Mouse (Mus musculus): ENCODE results near the gene 4921507P07Rik.
"Not testable (repeated sequence)": the region's sequence is repeated elsewhere in the genome, so short reads cannot be mapped to it uniquely, and the experiment has no call there.

The 4921507P07Rik gene

GRCm38 (mm10) chr6:50596301-50597211 is at the start of gene 4921507P07Rik:
4921507P07Rik (minus strand) TSS chr6:50596632.
- in situ Hi-C loops (cut with MseI, MboI): no loop called here

GRCm38 (mm10) chr6:50644701-50645100 is 48.3 kb upstream of the 4921507P07Rik start:
- in situ Hi-C loops (cut with MseI, MboI): no loop called here

- in situ Hi-C loops (cut with MseI, MboI): no loop called here
Observed at GRCm38 (mm10) chr6:50641898-50642297, 45.5 kb upstream of the 4921507P07Rik start.

- in situ Hi-C loops (cut with MseI, MboI): no loop called here
Observed at GRCm38 (mm10) chr6:50640377-50640776, 43.9 kb upstream of the 4921507P07Rik start.

DNA sequence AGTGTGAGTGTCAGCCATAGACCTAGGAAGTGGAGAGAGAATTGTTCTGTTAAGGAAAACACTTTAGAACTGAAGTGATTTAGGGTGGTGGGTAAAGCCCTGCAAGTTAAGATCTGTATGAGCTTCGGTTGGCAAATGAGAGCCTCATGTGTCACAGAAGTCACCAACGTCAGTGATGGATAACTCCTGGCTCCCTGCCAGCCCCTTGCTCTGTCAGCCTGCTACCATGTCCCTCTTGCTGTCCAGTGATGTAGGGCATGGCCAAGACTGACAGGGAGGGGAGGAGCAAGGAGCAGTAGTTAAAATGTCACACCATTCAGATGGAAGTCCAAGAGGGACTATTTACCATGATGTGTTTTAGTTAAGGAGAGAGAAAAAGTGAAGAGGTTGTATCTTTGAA is 43.2 kb upstream of the 4921507P07Rik start:
- in situ Hi-C loops (cut with MseI, MboI): no loop called here

GRCm38 (mm10) chr6:50626170-50626569 is 29.7 kb upstream of the 4921507P07Rik start:
- in situ Hi-C loops (cut with MseI, MboI): not testable (repeated sequence)

- in situ Hi-C loops (cut with MseI, MboI): not testable (repeated sequence)
Observed at GRCm38 (mm10) chr6:50618273-50618672, 21.8 kb upstream of the 4921507P07Rik start.

DNA sequence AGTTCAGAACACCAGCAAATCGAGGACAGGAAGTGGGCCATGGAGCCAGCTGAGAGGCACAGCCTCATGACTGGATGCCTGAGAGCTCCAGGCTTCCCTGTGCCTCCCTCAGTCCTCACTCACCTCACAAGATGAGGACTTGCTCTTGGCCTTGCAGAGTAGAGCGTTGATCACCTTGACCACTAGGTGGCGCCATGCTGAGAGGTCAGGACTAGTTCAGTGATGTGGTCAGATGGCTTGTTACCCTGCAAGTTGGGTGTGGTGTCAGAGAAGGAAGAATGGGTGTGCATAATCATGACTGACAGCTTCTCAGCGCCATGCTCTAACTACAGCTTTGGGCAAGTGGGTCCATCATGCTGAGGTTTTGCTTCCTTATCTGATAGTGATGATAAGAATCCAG is 5.2 kb upstream of the 4921507P07Rik start:
- in situ Hi-C loops (cut with MseI, MboI): no loop called here

- in situ Hi-C loops (cut with MseI, MboI): no loop called here
Observed at GRCm38 (mm10) chr6:50598560-50598959, 2.1 kb upstream of the 4921507P07Rik start.

- in situ Hi-C loops (cut with MseI, MboI): no loop called here
Observed at GRCm38 (mm10) chr6:50594372-50594771, 2.1 kb downstream of the 4921507P07Rik start.

DNA sequence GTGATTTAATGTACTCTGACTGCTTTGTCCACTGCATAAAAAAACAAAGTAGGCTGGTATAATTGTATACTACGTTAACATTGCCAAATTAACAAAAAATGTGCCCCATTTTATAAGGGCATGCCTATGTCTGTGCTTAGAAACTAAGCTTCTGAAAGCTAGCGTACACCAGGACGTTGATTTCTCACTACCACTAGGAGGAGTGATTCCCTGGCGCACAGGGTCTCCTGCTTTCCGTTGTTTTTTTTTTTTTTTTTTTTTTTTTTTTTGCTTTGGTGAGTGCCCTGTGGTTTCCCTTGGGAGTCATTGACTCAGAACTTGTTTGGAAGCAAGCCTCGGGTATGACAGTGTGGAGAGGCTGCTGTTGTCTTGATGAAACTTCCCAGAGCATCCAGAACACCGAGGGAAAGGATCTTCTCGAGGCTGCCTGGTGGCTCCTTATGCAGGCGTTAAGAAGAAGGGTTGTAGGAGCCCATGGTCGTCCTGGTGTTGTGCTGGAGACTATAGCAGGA is 3.0 kb downstream of the 4921507P07Rik start:
- in situ Hi-C loops (cut with MseI, MboI): no loop called here

DNA sequence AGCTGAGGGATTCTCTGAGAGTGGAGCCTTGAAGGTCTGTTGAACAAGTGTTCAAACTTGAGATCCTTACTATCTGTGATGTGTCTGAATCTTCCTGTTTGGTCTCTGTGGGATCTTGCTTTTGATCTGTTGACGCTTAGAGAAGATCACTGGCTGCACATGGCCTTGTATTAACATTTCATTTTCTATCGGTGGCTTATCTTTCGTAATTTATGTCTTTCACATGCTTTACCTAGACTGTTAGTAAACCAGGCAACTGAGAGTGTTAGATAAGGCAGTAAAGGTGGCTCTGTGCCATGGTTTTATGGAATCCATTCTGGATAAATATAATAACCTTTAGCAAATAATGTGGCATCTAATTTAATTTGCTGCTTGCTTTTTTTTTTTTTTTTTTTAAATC is 6.2 kb downstream of the 4921507P07Rik start:
- in situ Hi-C loops (cut with MseI, MboI): no loop called here

DNA sequence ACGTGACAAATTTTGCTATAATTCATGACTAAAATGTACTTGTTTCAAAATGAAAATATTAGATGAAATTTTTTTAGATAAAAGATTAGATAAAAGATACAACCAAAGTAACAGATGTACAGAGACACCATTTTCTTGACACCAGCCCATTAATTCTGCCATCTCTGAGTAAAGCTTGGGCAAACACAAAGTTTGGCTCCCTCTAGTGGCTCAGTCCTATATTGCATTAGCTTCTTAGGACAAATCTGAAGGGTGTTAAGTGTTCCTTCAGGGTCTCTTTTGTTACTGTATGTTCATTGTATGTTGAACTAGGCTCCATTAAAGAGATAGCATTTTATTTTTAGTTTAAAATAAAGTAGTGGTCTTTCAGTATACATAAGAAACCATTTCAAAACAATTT is 8.2 kb downstream of the 4921507P07Rik start:
- in situ Hi-C loops (cut with MseI, MboI): no loop called here

DNA sequence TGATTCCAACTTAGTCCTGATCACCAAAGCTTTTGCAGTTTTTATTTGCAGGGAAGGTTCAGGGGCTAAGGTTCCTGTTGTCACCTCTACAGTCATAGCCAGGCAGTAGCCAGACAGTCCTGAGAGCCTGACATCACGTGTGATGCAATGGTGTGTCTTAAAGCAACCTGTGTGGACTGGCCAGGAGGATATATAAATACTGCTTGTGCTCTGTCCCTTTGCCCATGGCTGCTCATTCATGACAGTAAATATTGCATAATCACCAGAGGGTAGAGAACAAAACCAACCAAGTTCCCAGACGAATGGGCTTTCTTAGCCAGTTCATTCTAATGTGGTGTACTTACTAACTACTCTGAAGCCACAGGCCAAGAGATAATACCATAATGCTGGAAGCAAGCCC is 9.0 kb downstream of the 4921507P07Rik start:
- in situ Hi-C loops (cut with MseI, MboI): no loop called here

DNA sequence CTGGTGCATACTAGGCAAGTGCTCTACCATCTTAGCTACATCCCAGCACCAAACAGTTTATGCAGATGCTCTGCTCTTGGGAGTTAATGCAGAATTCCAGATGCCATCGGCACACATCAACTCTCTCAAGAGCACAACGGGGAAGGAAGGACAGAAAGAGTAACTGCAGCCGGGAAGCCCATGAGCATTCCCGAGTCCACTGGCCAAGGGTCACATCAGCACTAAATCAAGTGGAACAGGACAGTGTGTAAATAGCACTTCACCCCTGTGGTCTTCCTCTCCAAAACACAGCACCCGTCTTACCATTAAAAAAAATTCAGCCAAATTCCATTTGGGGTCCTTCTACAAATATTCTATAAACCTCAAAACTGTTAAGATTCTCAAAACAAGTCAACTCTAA is 10.1 kb downstream of the 4921507P07Rik start:
- in situ Hi-C loops (cut with MseI, MboI): no loop called here

DNA sequence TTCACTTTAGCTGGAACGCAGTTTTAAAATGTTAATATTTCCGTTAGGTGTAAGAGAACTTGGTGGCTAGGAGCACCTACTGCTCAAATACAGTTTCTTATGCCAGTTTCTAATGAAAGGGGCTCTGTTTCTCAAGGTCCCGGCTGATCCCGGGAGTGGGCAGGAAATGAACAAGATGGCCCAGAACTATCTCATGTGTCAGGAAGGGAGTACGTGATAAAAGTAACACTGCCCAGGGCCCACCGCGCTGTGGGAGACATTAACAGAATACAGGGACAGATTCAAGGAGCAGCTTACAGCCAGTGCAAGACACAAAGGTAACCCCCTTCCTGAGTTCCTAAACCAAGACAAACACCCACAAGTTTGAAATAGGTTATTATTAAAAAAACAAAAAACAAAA is 10.7 kb downstream of the 4921507P07Rik start:
- in situ Hi-C loops (cut with MseI, MboI): no loop called here

DNA sequence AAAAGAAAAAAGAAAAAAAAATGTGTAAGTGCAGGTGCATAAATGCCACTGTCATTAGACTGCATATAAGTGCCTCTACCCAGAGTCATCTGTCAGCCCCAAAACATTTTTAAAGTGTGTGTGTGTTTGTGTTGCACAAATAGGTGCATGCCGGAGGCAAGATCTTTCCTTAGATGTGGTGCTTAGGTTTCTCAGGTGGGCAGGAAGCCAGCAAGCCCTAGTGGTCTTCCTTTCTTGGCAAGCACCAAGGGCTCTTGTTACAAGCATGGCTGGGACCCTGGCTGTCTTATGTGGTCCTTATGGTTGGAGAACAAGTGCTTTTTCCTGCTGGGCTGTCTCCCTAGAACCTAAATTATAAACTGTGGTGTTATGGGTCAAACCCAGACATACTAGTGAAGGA is 24.8 kb downstream of the 4921507P07Rik start:
- in situ Hi-C loops (cut with MseI, MboI): no loop called here

- in situ Hi-C loops (cut with MseI, MboI): no loop called here
Observed at GRCm38 (mm10) chr6:50566997-50567255, 29.5 kb downstream of the 4921507P07Rik start.

DNA sequence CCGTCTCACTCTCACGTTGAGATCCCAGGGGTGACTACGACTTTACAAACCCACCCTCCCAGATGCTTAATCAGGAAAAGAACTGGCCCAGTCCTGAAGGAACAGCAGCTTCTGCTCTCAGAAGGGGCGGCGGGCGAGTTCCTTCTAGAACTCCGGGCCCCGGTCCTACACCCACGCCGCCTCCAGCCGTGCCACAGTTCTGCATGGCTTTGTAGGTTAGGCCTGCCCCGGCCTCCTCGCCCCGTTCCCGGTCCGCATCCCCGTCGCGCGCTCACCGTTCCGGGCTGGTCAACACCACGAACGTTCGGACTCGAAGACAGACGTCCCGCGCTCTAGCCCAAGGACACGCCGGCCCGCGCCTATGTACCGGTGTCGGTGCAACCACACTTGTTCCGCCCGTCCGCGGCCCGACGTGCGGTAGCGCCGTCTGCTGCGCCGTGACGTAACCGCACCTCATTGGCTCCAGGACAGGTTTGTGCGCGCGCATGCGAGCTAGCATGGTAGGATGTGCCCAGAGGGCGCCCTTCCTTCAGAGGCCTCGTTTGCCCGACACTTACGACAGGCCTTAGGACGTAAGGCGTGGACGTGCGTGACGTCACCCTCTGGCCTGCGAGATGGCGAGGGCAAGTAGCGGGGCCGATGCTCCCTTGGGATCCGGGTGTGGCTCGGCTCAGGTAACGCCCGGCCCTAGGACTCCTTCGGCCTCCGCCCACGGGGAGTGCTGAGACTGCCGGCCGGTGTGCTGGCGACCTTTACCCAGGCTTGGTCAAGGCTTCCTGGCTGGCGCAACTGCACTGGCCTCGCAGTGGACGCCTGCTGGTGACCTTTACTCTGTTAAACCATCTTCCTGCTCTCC is 30.1 kb downstream of the 4921507P07Rik start, which contains the start of gene Cycs:
TSS of gene Cycs (minus strand) at position 398 of the 856 bp plus-strand sequence.
- in situ Hi-C loops (cut with MseI, MboI): no loop called here

GRCm38 (mm10) chr6:50563651-50564050 is 32.8 kb downstream of the 4921507P07Rik start:
- in situ Hi-C loops (cut with MseI, MboI): no loop called here

GRCm38 (mm10) chr6:50562421-50562820 is 34.0 kb downstream of the 4921507P07Rik start:
- in situ Hi-C loops (cut with MseI, MboI): no loop called here

DNA sequence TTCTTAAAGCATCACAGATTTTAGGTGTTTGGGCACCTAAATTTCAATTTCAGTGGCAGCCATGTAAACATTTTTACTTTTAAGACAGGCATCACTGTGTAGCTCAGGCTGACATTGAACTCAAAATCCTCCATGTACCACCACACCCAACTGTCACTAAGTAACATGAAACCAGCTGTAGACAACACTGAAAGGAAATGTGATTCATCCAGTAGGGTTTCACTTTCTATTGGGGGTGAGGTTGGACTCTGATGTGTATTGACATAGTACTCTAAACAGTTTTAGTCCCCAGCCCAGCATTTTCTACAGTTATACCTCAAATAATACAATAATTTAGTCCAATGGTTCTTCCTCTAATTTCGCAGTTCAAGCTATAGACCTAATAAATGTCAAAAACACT is 35.7 kb downstream of the 4921507P07Rik start:
- in situ Hi-C loops (cut with MseI, MboI): no loop called here

Data from mouse trophoblast stem cell (cell line).